Mouse (Mus musculus): Measurements from ENCODE around the gene Cnnm1. TPM values are rescaled to one million over a fixed set of nuclear protein-coding genes. Genes with fewer than 3 reads are reported as not detected.
A peak's percentile ranks its signal among the peaks of the same experiment; 100 is the strongest.

Cnnm1 gene
- total and polyA plus RNA-seq, 3 experiments = 0.09 to 0.48 (median 0.29) TPM

DNA sequence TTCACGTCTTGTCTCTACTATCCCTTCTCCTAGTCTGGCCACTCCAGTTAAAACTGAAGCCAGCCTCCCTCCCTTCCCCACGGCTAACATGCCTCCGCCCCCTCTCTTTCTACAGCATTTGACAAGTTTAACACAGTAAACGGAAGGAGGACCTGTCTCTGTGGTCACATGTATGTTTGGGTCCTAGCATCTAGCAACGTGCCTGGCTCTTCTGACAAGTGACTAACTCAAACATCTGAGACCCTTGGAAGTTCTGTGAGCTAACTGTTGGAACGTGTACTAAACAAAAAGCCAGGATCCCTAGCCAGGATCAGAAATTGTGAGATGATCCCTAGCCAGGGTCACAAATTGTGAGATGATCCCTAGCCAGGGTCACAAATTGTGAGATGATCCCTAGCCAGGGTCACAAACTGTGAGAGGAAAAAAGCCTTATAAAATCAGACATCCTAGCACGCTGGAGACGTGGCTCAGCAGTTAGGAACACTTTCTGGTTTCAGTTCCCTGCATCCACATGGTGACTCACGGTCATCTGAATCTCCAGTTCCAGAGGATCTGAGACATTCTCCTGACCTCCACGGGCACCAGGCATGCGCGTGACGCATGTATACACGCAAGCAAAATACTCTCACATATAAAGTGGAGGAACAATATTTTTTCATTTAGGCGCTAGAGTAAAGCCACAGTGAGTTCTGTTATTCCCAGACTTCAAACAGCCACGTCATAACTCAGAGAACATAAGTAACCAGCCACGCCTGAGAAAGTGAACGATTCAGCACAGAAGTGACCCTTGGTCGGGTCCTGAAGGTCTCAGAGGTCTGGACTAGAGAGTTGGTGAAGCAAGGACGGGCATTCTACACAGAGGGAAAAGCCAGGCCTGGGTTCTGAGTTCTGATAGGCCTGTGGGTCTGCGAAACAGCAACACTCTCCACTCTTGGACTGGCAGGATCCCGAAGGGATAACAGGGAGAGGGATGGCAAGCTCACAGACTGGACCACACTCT, 71.7 kb downstream of the Cnnm1 start:
- peak; percentile 65 for DNase-seq

DNA sequence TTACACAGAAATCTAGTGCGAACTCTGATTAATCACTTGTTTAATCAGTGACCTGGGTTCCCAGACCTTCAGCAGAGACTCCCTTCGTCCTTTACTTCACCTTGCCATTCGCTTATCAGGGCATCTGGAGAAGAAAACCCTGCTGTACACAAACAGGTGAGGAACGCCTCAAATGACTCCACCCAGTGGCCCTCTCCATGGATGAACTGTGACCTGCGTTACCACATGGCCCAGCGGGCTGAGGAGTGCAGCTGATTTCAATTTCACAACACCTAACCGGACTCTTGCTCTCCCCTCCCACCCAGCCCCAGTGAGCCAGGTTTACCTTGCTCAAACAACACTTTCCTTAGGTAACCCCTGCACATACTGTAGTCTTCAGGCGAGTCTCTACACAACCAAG, 73.6 kb downstream of the Cnnm1 start:
- no peak for DNase-seq

DNA sequence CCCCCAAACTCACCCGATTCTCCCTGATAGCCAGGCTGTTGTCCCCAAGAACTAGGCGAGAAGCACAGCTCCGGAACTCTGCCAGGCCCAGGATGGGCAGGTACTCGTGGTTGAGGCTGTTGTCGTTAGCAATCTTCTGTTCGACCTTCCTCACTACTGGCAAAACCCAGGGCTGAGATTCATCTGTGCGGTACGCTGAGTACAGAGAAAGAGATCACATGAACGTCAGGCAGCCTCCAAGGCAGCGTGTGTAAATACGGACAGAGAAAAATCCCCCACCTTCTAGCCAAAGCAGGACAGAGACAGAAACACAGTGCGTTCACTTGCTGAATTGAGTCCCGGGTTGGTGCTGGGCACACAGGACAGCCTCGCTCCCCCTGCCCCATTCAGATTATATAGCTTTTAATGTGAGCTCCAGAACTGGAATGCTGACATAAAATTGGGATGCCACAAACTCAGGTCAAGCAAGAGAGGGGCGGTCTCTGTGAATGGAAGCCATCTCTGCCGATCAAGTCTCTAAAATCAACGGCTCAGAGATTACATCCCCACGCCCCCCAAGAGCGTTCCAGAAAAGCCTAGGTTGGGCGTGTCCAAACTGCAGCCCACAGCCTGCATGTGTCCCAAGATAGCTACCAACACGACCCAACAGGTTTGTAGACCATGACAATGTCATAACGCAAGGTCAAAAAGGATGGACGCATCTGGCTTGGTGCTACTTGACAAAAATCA, 75.6 kb downstream of the Cnnm1 start:
- DNase-seq = no peak

DNA sequence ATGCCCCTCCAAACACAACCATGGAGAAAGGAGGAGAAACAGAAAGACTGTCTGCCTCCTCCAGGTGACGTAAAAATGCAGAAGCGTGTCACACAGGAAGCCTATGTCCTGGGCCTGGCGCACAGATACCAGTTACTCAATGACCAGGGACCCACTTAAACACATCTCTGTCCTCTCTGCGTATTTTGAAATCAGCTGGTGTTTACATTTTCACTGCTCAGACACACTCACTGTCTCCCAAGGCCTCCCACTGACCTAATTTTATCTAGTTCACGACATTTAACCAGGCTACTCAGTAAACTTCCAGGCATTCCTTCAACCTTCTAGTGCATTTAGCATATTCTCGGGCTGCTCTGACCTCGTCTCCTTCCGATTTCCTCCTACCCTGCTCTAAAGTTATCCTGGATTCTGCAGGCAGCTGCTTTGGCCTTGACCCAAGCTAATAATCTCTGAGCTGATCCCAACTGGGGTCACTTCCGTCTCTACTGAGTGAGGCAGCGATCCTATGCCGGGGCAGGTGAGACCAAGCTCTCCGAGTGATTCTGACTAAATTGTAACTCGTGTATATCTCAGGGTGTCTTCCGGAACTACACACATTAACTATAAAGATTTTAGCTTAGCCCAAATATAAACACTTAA, 76.3 kb downstream of the Cnnm1 start:
- DNase-seq = no peak

DNA sequence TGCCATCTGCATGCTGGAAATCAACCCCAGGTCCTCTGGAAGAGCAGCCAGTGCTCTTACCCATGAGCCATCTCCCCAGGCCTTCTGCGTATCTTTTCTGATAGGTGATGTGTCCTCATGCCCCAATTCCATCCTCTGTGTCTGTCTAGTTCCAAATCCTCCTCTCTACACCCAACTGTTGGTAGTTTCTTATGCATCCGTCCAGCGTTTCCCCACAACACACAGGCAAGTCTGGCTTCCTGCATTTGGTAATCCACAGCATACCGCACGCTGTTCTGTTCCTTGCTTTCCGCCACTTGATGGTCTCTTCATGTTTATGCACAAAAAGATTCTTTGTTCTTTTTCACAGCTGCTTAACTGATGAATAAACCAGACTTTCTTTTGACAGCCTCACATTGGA, 77.1 kb downstream of the Cnnm1 start:
- no peak for DNase-seq

DNA sequence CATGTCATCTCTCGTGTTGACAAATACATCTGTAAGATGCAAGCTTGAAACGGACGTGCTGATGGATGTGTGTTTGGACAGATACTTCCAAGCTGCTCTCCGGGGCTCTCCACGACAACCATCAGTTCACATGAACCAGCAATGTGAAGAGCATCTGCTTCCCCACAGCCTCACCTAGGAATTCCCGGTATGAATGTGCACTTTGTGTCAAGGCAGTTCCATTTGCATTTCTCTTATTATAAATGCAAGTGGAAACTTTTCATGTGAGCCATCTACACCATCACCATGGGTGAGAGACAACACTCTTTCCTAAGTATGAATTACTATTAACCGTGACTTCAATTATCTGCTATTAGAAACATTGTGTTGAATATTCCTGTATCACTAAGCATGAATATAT, 77.6 kb downstream of the Cnnm1 start:
- no peak for DNase-seq

DNA sequence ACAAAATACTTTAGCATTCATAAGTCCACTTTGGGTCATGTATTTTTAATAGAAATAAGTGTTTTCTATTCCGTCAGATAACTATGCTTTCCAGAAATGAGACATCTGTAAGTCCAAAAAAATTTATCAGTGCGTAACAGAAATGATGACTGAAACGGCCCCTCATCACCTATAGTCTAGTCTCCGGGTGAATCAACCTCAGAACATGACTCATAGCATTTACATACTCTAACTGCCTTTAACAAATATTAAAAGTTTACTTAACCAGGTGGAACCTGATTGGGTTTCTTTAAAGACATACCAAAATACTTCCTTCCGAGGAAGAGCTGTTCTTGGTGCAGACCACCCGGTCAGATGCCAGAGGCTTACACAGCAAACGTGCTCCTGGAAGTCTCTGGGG, 78.0 kb downstream of the Cnnm1 start:
- DNase-seq = no peak

DNA sequence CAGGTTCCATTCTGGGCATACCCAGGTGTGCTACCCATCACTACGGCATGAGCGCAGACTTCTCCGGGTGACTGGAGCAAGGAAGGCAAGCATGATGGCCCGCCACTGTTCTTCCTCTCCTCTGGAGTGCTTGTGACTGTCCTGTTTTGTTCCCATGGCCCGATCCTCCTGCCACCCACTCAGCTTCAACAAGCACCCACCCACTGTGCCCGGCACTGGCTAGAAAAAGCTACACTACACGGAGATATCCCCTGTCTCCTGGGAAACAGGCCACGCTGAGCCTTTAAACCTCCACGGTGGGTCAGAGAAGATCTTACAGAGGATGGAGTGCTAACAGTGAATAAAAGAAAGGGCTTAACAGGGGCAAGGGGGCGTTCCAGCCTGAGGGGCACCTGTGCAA, 79.0 kb downstream of the Cnnm1 start:
- DNase-seq = no peak

DNA sequence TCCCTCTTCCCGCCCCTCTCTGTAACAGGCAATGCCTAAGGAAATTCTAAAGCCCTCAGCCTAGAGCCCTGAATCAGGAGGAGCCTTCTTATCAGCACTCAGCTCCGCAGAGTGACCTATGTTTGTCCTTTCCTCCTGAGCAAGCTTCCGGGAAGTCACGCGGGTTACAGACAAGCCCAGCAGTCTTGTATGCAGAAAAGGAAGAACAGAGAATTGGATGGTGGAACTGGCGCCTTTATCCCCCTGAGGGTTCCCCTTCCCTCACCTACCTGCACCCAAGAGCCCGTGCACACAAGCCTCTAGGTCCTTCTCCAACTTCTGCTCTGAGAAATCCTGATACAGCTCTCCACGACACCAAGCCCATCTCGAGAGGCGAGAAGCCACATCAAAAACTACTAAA, 80.2 kb downstream of the Cnnm1 start:
- DNase-seq = no peak

DNA sequence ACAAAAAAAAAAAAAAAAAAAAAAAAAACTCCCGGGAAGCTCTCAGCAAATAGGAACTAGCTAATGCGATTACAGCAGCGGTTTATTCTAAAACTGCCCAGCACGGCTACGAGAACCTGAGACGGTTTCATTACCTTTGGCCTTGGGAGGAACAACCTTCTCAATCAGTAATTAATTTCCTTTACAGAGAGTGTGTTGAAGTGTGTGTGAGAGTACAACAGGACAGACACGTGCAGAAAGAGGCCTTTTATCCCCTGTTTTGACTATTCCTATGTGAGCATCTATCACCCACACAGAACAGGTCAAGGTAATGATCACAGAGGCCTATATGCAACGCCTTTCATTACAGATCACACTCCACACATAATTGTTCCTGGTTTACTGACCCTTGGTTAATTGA, 81.1 kb downstream of the Cnnm1 start:
- DNase-seq = no peak

DNA sequence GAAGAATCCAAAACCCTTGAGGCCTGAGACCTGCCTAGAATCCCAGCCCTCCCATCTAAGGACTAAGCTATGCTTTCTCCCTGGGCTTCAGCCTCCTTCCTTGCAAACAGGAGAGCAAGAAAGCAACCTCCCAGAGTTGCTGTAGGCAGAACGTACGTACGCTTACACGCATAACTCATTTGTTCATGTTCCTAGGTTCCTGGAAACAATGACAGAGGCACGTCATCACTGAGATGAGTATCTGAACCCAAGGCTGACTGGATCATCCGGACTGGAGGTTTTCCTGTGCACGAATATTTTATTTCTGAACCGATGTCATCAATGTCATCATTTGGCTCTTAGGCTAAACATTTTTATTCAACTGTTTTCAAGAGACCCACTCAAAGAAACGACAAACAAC, 81.8 kb downstream of the Cnnm1 start:
- peak; percentile 48 for DNase-seq

DNA sequence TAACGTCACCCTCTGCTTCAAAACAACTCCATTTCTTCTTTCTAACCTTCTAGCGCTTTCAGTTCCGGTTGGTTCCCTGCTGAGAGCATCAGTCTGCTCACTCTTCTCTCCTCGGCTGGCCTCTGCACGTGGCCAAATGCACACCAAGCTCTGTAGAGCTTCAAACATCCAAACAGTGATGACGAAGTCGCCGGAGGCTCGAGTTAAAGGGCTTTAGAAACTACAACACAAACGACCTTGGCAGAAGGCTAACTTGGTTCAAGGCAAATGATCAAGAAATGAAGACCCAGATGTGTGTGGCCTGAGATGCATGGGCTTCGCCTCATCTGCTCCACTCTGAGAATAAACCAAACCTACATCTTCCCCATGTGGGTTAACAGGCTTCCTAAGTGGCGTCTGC, 83.3 kb downstream of the Cnnm1 start:
- peak; percentile 59 for DNase-seq

DNA sequence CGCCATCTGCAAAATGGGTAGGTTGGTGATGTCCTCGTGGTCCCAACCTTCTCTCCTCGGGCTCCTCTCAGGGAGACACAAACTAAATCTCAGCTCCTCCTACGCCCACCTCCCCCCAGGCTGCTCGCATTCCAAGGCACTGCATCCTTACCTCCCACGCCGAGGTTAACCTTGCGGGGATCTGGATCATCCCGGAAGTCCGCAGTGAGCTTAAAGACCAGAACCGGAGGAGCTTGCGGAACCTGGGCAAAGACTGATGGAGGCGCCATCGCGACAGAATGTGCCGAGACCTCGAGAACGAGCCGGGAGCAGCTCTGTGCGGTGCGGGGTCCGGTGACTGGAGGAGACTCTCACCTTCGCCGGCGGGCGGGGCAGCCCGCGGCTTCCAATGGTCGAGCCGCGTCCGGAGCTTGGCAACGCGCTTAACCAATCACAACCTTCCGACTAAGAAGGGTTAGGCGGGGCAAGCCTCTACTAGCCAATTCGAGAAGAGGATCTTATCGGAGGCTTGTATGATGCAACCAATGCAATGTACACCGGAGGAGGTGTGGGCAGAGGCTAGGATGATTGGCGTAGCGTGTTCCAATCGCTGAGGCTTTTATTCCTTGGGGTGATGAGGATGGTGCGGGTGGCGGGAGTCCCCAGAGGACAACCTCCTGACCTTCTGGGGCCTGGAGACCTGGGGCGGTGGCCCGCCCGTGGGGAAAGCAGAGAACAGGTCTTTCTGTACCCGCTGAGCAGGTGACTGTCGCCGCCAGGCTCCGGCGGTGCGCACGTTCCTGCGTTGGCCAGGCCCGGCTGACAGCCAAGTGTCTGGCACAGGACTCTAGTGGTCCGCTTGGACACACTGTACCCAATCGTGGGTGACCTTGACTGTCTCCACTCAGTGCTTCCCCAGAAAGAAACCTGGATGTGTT, 84.2 kb downstream of the Cnnm1 start, which contains the start of gene Got1:
Gene Got1, minus strand, starts transcription at position 419 of the 917 bp plus-strand sequence.
- DNase-seq = peak; percentile 97

DNA sequence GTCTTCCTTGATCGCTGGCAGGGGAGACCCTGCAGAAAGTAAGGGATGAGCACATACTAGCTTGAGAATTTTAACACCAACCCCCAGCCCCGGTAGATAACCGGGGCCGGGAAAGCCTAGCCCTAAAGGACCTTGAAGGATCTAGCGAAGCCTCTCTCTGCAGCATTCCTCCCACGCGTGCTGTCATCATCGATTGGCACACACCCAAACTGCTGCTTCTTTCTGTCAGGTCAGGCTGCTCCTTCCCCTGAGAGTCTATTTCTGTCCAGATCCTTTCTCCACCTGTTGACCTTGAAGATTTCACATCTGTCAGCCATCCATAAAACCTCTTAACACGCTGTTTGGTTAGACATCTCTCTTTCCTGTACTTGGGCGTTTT, 84.9 kb downstream of the Cnnm1 start:
- peak; percentile 82 for DNase-seq

DNA sequence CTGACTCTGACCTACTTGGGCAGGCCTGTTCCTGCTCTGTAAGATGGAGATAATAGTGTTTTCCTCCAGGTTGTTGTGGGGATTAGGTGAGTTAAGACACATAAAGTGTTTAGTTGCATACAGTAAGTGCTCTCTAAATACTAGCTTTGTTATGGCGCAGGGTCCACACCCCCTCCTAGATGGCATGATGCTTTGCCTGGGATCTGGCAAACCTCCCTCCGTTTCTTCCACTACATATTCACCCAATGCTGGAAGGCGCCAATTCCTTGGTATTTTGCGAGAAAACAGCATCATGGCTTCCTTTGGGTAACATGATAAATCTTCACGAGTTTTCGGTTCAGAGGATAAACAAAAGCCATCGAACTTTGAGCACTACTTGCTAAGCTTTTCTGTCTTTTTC, 85.3 kb downstream of the Cnnm1 start:
- no peak for DNase-seq

DNA sequence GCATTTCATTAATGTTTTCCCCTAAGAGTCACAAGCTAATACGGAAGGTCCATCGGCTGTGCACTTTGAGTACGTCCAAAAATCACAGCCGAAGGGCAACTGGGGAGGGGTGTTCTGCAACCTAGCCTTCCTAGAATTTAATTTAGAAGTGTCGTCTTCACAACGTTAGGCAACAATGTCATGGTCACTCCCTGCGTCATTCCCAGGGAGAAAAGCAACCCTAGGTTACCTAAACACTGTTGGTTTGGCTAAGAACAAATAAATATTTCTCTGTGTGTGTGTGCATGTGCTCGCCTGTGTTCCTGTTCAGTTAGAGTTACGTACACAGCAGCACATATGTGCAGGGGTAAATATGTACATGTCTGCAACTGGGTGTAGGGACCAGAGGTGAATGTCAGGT, 85.8 kb downstream of the Cnnm1 start:
- no peak for DNase-seq

DNA sequence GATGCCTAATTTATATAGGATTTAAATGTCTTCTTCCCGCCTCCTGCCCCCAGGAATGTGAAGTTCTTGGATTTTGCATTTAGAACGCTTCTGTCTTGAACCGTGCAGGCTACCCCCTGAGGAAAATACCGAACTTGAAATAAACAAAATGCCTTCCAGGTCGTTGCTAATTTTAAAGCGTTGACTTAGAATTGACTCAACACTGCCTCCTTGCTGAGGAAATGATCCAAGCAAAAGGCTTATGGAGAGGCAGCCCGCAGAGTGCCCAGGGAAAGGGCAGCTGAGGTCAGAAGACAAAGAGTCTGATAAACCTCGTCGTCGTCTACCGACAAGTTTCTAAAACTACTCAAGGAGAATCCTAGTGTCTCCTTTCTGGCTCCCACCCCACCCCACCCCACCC, 86.9 kb downstream of the Cnnm1 start:
- DNase-seq = no peak

DNA sequence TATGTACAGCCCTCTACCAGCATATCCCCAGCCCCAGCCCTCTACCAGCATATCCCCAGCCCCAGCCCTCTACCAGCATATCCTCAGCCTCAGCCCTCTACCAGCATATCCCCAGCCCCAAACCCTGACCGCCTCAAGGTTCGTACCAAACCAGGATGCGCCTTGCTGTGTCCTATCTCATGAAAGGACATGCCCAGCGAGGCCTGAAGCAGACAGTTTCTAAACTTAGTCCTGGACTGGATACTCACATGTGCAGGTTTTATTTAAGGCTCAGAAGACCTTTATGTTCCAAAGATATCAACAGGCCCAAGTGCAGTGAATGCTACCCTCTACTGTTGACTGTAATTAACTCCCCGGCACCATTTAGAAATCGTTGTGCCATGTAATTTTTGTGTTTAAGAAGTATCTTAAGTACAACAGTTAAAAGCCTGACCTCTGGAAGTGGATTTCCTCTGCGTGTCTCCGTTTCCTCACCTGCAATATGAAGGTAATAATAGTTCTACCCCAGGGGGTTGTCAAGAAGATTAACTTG, 87.9 kb downstream of the Cnnm1 start:
- DNase-seq = no peak

DNA sequence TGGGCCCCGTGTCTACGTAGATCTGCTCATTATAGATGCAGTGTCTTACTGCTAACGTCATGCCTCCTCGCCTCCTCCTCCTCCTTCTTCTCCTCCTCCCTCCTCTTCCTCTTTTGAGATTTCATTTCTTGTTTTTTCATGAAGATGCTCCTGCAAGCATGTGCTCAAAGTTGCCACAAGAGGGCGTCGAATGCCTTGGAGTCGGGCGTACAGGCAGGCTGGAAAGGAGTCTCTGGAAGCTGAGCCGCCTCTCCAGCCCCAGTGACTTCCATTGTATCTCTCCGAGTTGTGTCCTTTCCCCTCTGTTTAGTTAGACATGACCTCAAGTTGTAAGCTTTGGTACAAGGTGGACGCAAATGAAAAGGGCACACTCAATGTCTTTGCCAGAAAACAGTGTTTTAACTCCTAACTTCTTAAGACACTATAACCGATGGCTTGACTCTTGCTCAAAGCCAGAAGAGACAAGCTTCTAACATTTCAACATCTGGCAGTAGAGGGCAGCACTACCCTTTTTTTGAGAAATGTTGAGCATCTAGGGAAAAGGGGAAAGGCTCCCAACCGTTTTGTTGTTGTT, 90.0 kb downstream of the Cnnm1 start:
- peak; percentile 73 for DNase-seq

DNA sequence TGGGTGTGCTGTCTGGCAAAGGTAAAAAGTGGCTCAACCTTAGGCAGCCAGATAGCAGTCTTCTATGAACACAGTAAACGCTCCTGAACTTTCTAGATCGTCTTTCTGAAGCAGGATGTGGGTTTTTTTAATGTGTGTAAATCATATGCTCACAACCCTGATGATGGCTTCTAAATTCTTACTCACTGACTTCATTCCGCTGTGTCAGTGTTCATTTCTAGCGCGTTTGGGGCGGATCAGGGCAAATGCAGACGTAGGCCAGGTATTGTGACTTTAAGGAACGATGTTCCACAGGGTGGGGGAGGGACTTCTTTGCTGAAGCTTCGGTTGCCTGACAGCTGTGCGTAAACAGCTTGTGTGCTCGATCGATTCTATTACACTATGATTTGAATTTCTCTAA, 90.7 kb downstream of the Cnnm1 start:
- DNase-seq = no peak

DNA sequence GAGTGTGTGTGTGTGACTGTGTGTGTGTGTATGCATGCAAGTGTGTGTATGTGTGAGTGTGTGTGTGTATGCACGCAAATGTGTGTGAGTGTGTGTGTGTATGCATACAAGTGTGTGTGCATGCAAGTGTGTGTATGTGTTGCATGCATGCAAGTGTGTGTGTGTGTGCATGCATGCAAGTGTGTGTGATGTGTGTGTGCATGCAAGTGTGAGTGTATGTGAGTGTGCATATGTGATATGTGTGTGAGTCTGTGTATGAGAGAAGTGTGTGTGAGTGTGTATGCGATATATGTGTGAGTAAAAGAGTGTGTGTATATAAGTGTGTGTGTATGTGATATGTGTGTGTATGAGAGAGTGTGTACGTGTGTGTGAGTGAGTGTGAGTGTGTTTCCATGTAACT, 95.1 kb downstream of the Cnnm1 start:
- no peak for DNase-seq

All from adrenal gland, adult 2 months (tissue).